In the genomic region with DNA sequence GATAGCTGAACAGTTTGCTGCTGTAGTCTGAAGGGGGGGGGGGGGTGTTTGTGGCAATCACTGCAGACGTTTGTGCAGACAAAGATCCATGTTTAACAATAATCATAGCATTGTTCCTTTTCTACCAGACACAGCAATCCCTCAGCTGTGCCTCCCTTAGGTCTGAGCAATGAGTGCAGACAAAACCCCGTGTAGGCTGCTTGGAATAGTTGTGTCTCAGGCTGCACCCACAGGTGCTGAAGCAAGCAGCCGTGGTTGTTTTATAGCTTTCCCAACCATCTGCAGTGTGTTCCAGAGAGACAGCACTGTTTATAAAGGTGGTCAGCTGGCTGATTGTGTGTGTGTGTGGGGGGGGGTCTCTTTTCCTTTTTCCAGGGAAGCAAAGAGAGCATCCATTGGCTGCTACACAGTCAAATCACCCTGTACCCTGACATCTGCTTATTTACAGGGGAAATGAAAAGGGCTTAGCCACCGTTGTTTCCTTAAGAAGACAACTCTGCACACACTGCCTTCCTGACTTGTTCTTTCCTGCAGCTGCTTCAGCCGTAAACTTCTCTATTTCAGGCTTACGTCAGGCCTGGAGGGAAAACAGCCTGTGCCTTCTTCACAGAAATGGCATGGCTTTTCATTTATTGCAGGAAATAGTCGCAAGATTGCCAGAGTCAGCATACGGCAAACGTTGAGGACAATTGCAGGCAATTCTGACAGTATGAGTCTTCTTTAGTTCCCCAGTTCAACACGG, we compare ENCODE assay signal across 16 mouse cellular contexts. TPM values are rescaled to one million over a fixed set of nuclear protein-coding genes. Genes with fewer than 3 reads are reported as not detected.
DNase-seq lines count a peak whose midpoint lies in the region; ATAC-seq and TF ChIP-seq lines count a peak whose summit lies in the region.
"Had no signal": no experiment of that assay in that cellular context is flagged by ENCODE, and none has a peak within 500 bp of the region (broad histone marks: within the 10 kb centered on the region; RNA-seq: fewer than 3 reads in every experiment).

No protein-coding gene starts in this region.

- WGBS in limb, embryonic 13.5 days, result 24% methylated on average over 10 of the region's 10 CpGs
- WGBS in limb, embryonic 10.5 days, result 50% methylated on average over 10 of the region's 10 CpGs
- 16% methylated on average over 10 of the region's 10 CpGs for WGBS in neural tube, embryonic 14.5 days
- WGBS in kidney, adult 2 months, result 42% methylated on average over 10 of the region's 10 CpGs

- H3K27ac ChIP-seq in limb, embryonic 13.5 days, result no peak overlapping the region
- H3K27ac ChIP-seq in limb, embryonic 10.5 days, result no peak overlapping the region
- peak overlapping the region; percentile 67 for H3K27ac ChIP-seq in brown adipose tissue, adult 24 weeks (replicated peaks; ENCODE audit: low read depth, low read length)
- H3K27ac ChIP-seq in neural tube, embryonic 14.5 days (ENCODE audit: low read depth, low read length), result 0 out of 2 replicates have a peak overlapping the region, but pooled peaks have one; percentile 22
- no peak overlapping the region for H3K27ac ChIP-seq in kidney, adult 2 months (ENCODE audit: insufficient read depth, low read depth, low read length)
- H3K27ac ChIP-seq: embryonic facial prominence, embryonic 12.5 days; forebrain, embryonic 10.5 days; hindbrain, embryonic 10.5 days; kidney, embryonic 15.5 days; midbrain, embryonic 13.5 days; stomach, embryonic 15.5 days had no signal

- no peak for TF ChIP-seq POLR2A in kidney, adult 2 months (IDR thresholded peaks at IDR 0.05; ENCODE audit: low read depth, low read length)

- no peak for ATAC-seq in limb, embryonic 13.5 days (ENCODE audit: low FRiP score, low read depth)
- ATAC-seq in neural tube, embryonic 14.5 days (ENCODE audit: low read depth), result 0 out of 2 replicates have a peak, but pooled peaks have one; percentile 24
- ATAC-seq: midbrain, embryonic 13.5 days had no signal

- DNase-seq in heart, adult 8-10 months (ENCODE audit: low spot score), result peak; percentile 54
- no peak for DNase-seq in heart, postnatal 14 days
- DNase-seq in limb, embryonic 10.5 days (ENCODE audit: low spot score), result no peak
- DNase-seq in kidney, adult 2 months, result no peak
- no peak for DNase-seq in frontal cortex, postnatal 14 days (ENCODE audit: low spot score in 2 of 2)
- DNase-seq: cerebellum, adult 8-10 months; layer of hippocampus, postnatal 36 days had no signal

- intact Hi-C loops in heart, postnatal 14 days (cut with DNase I), result no loop called here

- H3K4me1 ChIP-seq in limb, embryonic 13.5 days, result peaks cover 12% of the 10 kb centered on the region
- peaks cover 8% of the 10 kb centered on the region; the same call in 1 of the 2 replicates for H3K4me1 ChIP-seq in limb, embryonic 10.5 days
- H3K4me1 ChIP-seq in brown adipose tissue, adult 24 weeks (ENCODE audit: control insufficient read depth, insufficient read depth, insufficient read length, low read length), result no peaks in the 10 kb centered on the region
- H3K4me1 ChIP-seq in neural tube, embryonic 14.5 days (ENCODE audit: control insufficient read depth, insufficient read depth, low read length), result no peaks in the 10 kb centered on the region; the same call in 1 of the 2 replicates
- no peaks in the 10 kb centered on the region for H3K4me1 ChIP-seq in kidney, adult 2 months (ENCODE audit: control insufficient read depth, insufficient read depth, low read length)
- H3K4me1 ChIP-seq: embryonic facial prominence, embryonic 12.5 days; forebrain, embryonic 10.5 days; hindbrain, embryonic 10.5 days; kidney, embryonic 15.5 days; midbrain, embryonic 13.5 days; stomach, embryonic 15.5 days had no signal

- no peak overlapping the region for H3K4me2 ChIP-seq in limb, embryonic 13.5 days (replicated peaks)
- H3K4me2 ChIP-seq in neural tube, embryonic 14.5 days (ENCODE audit: low read depth, low read length), result no peak overlapping the region
- H3K4me2 ChIP-seq: embryonic facial prominence, embryonic 12.5 days; kidney, embryonic 15.5 days; midbrain, embryonic 13.5 days; stomach, embryonic 15.5 days had no signal

- no peaks in the 10 kb centered on the region for H3K36me3 ChIP-seq in limb, embryonic 13.5 days
- no peaks in the 10 kb centered on the region for H3K36me3 ChIP-seq in limb, embryonic 10.5 days
- no peaks in the 10 kb centered on the region for H3K36me3 ChIP-seq in neural tube, embryonic 14.5 days (ENCODE audit: control insufficient read depth, insufficient read depth, low read length)
- no peaks in the 10 kb centered on the region for H3K36me3 ChIP-seq in kidney, adult 2 months (ENCODE audit: control insufficient read depth, insufficient read depth, low read length)
- H3K36me3 ChIP-seq: embryonic facial prominence, embryonic 12.5 days; forebrain, embryonic 10.5 days; hindbrain, embryonic 10.5 days; kidney, embryonic 15.5 days; midbrain, embryonic 13.5 days; stomach, embryonic 15.5 days had no signal

- no peaks in the 10 kb centered on the region for H3K27me3 ChIP-seq in limb, embryonic 13.5 days
- H3K27me3 ChIP-seq in limb, embryonic 10.5 days (ENCODE audit: low read depth, poor library complexity, severe bottlenecking), result no peaks in the 10 kb centered on the region
- H3K27me3 ChIP-seq in neural tube, embryonic 14.5 days (ENCODE audit: control insufficient read depth, insufficient read depth, low read length), result no peaks in the 10 kb centered on the region
- no peaks in the 10 kb centered on the region for H3K27me3 ChIP-seq in kidney, adult 2 months (replicated peaks; ENCODE audit: control insufficient read depth, insufficient read depth, low read length)
- H3K27me3 ChIP-seq: embryonic facial prominence, embryonic 12.5 days; kidney, embryonic 15.5 days; midbrain, embryonic 13.5 days; stomach, embryonic 15.5 days had no signal

- no peaks in the 10 kb centered on the region for H3K9me3 ChIP-seq in limb, embryonic 13.5 days
- H3K9me3 ChIP-seq in limb, embryonic 10.5 days (replicated peaks), result no peaks in the 10 kb centered on the region
- no peaks in the 10 kb centered on the region for H3K9me3 ChIP-seq in neural tube, embryonic 14.5 days (ENCODE audit: control insufficient read depth, low read length)
- H3K9me3 ChIP-seq: embryonic facial prominence, embryonic 12.5 days; forebrain, embryonic 10.5 days; hindbrain, embryonic 10.5 days; kidney, embryonic 15.5 days; midbrain, embryonic 13.5 days; stomach, embryonic 15.5 days had no signal

- H3K9ac ChIP-seq in limb, embryonic 13.5 days, result peak overlapping the region; percentile 50; the same call in 1 of the 2 replicates
- H3K9ac ChIP-seq in neural tube, embryonic 14.5 days (replicated peaks; ENCODE audit: low read depth, low read length), result no peak overlapping the region
- H3K9ac ChIP-seq: embryonic facial prominence, embryonic 12.5 days; kidney, embryonic 15.5 days; midbrain, embryonic 13.5 days; stomach, embryonic 15.5 days had no signal

- no peak overlapping the region for H3K4me3 ChIP-seq in limb, embryonic 13.5 days
- no peak overlapping the region for H3K4me3 ChIP-seq in limb, embryonic 10.5 days
- H3K4me3 ChIP-seq in brown adipose tissue, adult 24 weeks (ENCODE audit: insufficient read depth, low read depth, low read length), result no peak overlapping the region
- no peak overlapping the region for H3K4me3 ChIP-seq in neural tube, embryonic 14.5 days (ENCODE audit: low read depth, low read length)
- no peak overlapping the region for H3K4me3 ChIP-seq in kidney, adult 2 months (ENCODE audit: insufficient read depth, low read depth, low read length)
- H3K4me3 ChIP-seq: embryonic facial prominence, embryonic 12.5 days; forebrain, embryonic 10.5 days; hindbrain, embryonic 10.5 days; kidney, embryonic 15.5 days; midbrain, embryonic 13.5 days; stomach, embryonic 15.5 days had no signal

- TF ChIP-seq CTCF in kidney, adult 2 months (conservative IDR thresholded peaks at IDR 0.05; ENCODE audit: insufficient read depth, insufficient read length, low read depth, low read length), result no peak

RNA-seq across cellular contexts. Expression of a gene that starts 8.8 kb away (rescaled TPM):
- total RNA-seq in heart, adult 8-10 months (2022), result 10 to 100 TPM; 36.2 to 47.2 (median 40.1) TPM
- total RNA-seq in heart, postnatal 14 days (2021), result 10 to 100 TPM; 51.1 to 51.4 TPM
- polyA plus RNA-seq in limb, embryonic 13.5 days (2015; fragmentation: Nextera tagmentation; extraction: Ambion mirVana), result 32.0 and 32.1 TPM in 2 replicates
- polyA plus RNA-seq in limb, embryonic 10.5 days (2016; fragmentation: Nextera tagmentation; extraction: Ambion mirVana), result 20.6 and 21.9 TPM in 2 replicates
- polyA plus RNA-seq in brown adipose tissue, adult 24 weeks (2012; ENCODE audit: insufficient read depth, insufficient read length, missing spikeins), result 22.5 and 30.0 TPM in 2 replicates
- 34.7 and 45.9 TPM in 2 replicates for polyA plus RNA-seq in neural tube, embryonic 14.5 days (2014; fragmentation: Nextera tagmentation; extraction: Ambion mirVana)
- polyA plus RNA-seq in kidney, adult 2 months (2012; rRNA removed), result 42.6 and 50.2 TPM in 2 replicates

Comparison
In these comparisons a context has a peak if more than half of its experiments do, and no peak if none do; other contexts are left out.
1. H3K27ac ChIP-seq: peak in brown adipose tissue, adult 24 weeks (single experiment) and neural tube, embryonic 14.5 days (single experiment); none in limb, embryonic 13.5 days (single experiment), limb, embryonic 10.5 days (single experiment) and kidney, adult 2 months (single experiment).